Mouse (Mus musculus): ENCODE measurements around the gene Hspa12a. TPM values are rescaled to one million over a fixed set of nuclear protein-coding genes. Genes with fewer than 3 reads are reported as not detected.

Hspa12a gene
- total and polyA plus RNA-seq, 2 experiments from 2014 or later = 56.1 to 70.8 TPM

GRCm38 (mm10) chr19:58853036-58853735 lies 90.3 kb downstream of the Hspa12a start:
- ATAC-seq = no peak
- H3K9me3 ChIP-seq (ENCODE audit: low read length) = no peaks in the 10 kb centered on the region
- no peaks in the 10 kb centered on the region for H3K4me1 ChIP-seq (ENCODE audit: insufficient read depth, low read length)
- H3K27me3 ChIP-seq (ENCODE audit: insufficient read depth, low read length) = no peaks in the 10 kb centered on the region
- DNase-seq (ENCODE audit: low spot score) = no peak
- no peak overlapping the region for H3K4me3 ChIP-seq (ENCODE audit: low read length)
- no peaks in the 10 kb centered on the region for H3K36me3 ChIP-seq (ENCODE audit: insufficient read depth, low read length)
- H3K27ac ChIP-seq = no peak overlapping the region
- 85% methylated on average over 10 of the region's 10 CpGs for WGBS
- no peak overlapping the region for H3K9ac ChIP-seq (replicated peaks; ENCODE audit: low read length)
- no peak for TF ChIP-seq CTCF (IDR thresholded peaks at IDR 0.05; ENCODE audit: low read depth)
- no peak overlapping the region for H3K4me2 ChIP-seq (ENCODE audit: low read depth, low read length)

DNA sequence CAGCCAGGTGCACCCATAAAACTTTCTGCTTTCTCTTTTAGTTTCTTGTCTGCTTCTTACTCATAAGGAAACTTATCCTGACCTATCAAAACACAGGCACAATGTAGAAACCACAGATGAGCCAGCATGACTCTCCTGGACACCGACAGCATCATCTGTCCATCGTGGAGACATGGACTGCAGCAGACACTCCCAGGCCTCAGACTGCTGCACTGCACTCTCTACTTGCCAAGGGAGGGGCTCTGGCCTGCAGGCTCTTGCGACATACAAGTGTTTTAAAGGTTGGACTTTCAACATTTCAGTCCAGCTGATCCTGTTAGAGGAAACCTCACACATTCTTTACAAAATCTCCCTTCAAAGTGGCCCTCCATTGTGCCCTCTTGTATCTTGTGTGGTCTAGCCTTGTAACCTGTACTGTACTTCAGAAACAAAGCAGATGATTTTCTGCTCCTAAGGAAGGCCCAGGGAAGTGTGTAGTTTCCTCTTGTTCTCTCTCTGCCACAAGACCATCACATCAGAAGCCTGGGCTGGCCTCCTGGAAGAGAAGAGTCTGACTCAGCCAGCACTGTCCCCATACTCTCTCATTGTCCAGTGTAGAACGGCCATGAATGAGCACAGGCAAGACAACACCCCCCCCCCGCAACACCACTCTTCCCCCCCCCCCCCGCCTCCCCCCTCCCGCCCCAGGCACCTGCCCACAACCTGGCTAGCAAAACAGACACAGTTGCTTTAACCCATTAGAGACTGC lies 92.6 kb downstream of the Hspa12a start:
- ATAC-seq (no peak), DNase-seq (ENCODE audit: low spot score) (no peak)
- 81% methylated on average over 7 of the region's 7 CpGs for WGBS
- H3K4me3 ChIP-seq (ENCODE audit: low read length) = no peak overlapping the region
- no peaks in the 10 kb centered on the region for H3K9me3 ChIP-seq (ENCODE audit: low read length)
- no peak overlapping the region for H3K27ac ChIP-seq
- no peaks in the 10 kb centered on the region for H3K27me3 ChIP-seq (ENCODE audit: insufficient read depth, low read length)
- no peaks in the 10 kb centered on the region for H3K4me1 ChIP-seq (ENCODE audit: insufficient read depth, low read length)
- no peaks in the 10 kb centered on the region for H3K36me3 ChIP-seq (ENCODE audit: insufficient read depth, low read length)
- H3K4me2 ChIP-seq (ENCODE audit: low read depth, low read length) = no peak overlapping the region
- H3K9ac ChIP-seq (replicated peaks; ENCODE audit: low read length) = no peak overlapping the region
- no peak for TF ChIP-seq CTCF (IDR thresholded peaks at IDR 0.05; ENCODE audit: low read depth)

DNA sequence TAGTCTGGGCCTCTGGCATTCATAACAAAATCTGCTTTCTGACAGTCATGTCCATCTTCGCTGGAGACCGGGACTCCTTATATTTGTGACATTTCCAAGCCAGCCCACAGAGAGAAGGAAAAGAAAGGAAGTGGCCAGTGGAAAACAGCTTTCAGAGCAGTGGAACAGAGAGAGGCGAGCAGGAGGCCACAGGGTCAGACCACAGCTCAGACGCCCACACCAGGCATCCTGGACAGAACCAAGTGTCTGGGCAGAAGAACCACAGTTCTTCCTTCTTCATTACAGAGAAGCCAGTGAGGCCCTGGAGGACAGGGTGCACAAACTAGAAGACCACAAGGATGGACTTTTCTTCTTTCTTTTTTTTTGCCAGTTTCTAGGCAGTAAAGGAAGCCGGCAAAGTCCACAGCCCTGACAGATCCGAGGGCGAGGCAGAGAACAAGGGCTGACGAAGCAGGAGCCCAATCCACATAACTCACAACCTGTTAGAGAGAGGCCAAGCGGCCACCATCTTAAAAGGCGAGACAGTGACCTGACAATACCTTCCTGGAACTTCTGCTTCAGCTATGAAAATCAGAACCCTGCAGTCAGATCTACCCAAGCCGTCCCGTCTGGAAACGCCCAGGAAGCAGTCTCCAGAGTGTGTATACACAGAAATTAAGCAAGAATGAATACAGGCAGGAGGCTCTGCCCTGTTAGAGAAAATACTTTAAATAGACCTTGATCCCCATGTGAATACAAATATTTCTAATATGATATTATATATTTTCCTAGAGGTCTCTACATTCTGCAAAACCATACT lies 93.9 kb downstream of the Hspa12a start:
- 85% methylated on average over 13 of the region's 13 CpGs for WGBS
- no peak for ATAC-seq
- Histone ChIP-seq H3K9me3 (ENCODE audit: low read length) (no peaks in the 10 kb centered on the region), H3K27me3 (ENCODE audit: insufficient read depth, low read length) (no peaks in the 10 kb centered on the region), H3K4me2 (ENCODE audit: low read depth, low read length) (no peak overlapping the region), H3K27ac (no peak overlapping the region), H3K36me3 (ENCODE audit: insufficient read depth, low read length) (no peaks in the 10 kb centered on the region), H3K4me3 (ENCODE audit: low read length) (no peak overlapping the region), H3K4me1 (ENCODE audit: insufficient read depth, low read length) (no peaks in the 10 kb centered on the region), H3K9ac (replicated peaks; ENCODE audit: low read length) (no peak overlapping the region)
- no peak for TF ChIP-seq CTCF (IDR thresholded peaks at IDR 0.05; ENCODE audit: low read depth)
- no peak for DNase-seq (ENCODE audit: low spot score)

DNA sequence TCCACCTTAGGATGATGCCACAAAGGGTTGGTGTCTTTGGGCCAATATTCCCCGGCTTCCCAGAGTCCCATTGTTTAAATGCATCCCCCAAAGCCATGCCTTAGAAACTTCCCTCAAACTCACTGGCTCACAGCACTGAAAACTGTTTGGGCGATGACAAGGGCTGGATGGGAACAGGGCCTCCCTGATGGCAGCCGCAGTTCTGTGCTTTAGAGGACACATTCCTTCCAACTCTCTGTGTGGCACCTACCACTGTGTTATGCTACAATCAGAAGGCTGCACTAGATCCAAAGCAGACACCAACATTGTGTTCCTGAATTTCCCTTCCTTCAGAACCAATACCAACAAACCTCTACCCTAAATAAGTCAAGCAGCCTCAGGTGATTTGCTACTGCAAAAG lies 99.8 kb downstream of the Hspa12a start:
- DNase-seq (ENCODE audit: low spot score) (no peak), ATAC-seq (no peak)
- 77% methylated on average over 3 of the region's 3 CpGs for WGBS
- no peaks in the 10 kb centered on the region for H3K9me3 ChIP-seq (ENCODE audit: low read length)
- no peak for TF ChIP-seq CTCF (IDR thresholded peaks at IDR 0.05; ENCODE audit: low read depth)
- H3K4me1 ChIP-seq (ENCODE audit: insufficient read depth, low read length) = peaks cover 10% of the 10 kb centered on the region
- no peak overlapping the region for H3K27ac ChIP-seq
- H3K4me3 ChIP-seq (ENCODE audit: low read length) = no peak overlapping the region
- H3K27me3 ChIP-seq (ENCODE audit: insufficient read depth, low read length) = no peaks in the 10 kb centered on the region
- H3K9ac ChIP-seq (replicated peaks; ENCODE audit: low read length) = no peak overlapping the region
- H3K36me3 ChIP-seq (ENCODE audit: insufficient read depth, low read length) = no peaks in the 10 kb centered on the region
- H3K4me2 ChIP-seq (ENCODE audit: low read depth, low read length) = no peak overlapping the region

- H3K4me3 ChIP-seq (ENCODE audit: low read length) = no peak overlapping the region
- TF ChIP-seq CTCF (IDR thresholded peaks at IDR 0.05; ENCODE audit: low read depth) = no peak
- H3K27me3 ChIP-seq (ENCODE audit: insufficient read depth, low read length) = no peaks in the 10 kb centered on the region
- no peaks in the 10 kb centered on the region for H3K36me3 ChIP-seq (ENCODE audit: insufficient read depth, low read length)
- H3K9ac ChIP-seq (replicated peaks; ENCODE audit: low read length) = no peak overlapping the region
- no peak overlapping the region for H3K27ac ChIP-seq
- no peak for ATAC-seq
- peaks cover 10% of the 10 kb centered on the region for H3K4me1 ChIP-seq (ENCODE audit: insufficient read depth, low read length)
- H3K4me2 ChIP-seq (ENCODE audit: low read depth, low read length) = no peak overlapping the region
- 60% methylated on average over 5 of the region's 5 CpGs for WGBS
- DNase-seq (ENCODE audit: low spot score) = peak; percentile 32
- no peaks in the 10 kb centered on the region for H3K9me3 ChIP-seq (ENCODE audit: low read length)
Observed at GRCm38 (mm10) chr19:58840721-58841271, 102.7 kb downstream of the Hspa12a start.

DNA sequence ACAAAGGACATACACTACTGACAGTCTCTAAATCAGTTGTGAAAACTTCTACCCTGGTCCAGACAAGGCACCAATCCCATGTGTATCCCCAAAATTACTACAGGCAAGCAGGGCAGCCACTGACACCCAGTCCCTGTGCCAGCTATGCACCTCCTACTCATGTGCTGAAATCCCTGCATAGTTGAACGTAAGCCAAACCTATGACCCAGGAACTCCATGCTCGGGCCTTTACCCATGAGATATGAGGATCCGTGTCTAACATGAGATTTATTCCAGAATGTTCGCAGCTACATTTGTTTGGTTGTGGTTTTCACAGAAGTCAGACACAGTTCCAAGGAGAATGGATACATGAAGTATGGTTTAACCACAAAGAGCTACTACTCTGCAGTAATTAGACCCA lies 103.6 kb downstream of the Hspa12a start:
- Histone ChIP-seq H3K4me1 (ENCODE audit: insufficient read depth, low read length) (peaks cover 10% of the 10 kb centered on the region), H3K36me3 (ENCODE audit: insufficient read depth, low read length) (no peaks in the 10 kb centered on the region), H3K4me3 (ENCODE audit: low read length) (no peak overlapping the region), H3K27me3 (ENCODE audit: insufficient read depth, low read length) (no peaks in the 10 kb centered on the region), H3K27ac (no peak overlapping the region), H3K9me3 (ENCODE audit: low read length) (no peaks in the 10 kb centered on the region), H3K9ac (replicated peaks; ENCODE audit: low read length) (no peak overlapping the region), H3K4me2 (ENCODE audit: low read depth, low read length) (no peak overlapping the region)
- ATAC-seq (no peak), DNase-seq (ENCODE audit: low spot score) (no peak)
- WGBS = 71% methylated on average over 4 of the region's 4 CpGs
- no peak for TF ChIP-seq CTCF (IDR thresholded peaks at IDR 0.05; ENCODE audit: low read depth)

Measured in hindbrain, postnatal 0 days (tissue).